Mouse (Mus musculus) intestine, embryonic 16.5 days (tissue): Measurements from ENCODE around the gene Gm6169. TPM values are rescaled to one million over a fixed set of nuclear protein-coding genes. Genes with fewer than 3 reads are reported as not detected.

Experiments used
- ATAC-seq: fragments of 200-750 bp; cut with Nextera tagmentation; 2 replicates; pipeline ENCODE4 v1.8.0; 2017; ENCODE audit warnings: moderate TSS enrichment, moderate library complexity
- H3K27ac ChIP-seq: fragments of 300-500 bp; sonication (generic); 2 replicates; pipeline ENCODE4 v1.5.1; 2014; ENCODE audit warnings: mild to moderate bottlenecking, low read length
- H3K27me3 ChIP-seq: fragments of 300-500 bp; sonication (generic); replicated peaks from 2 replicates; pipeline ENCODE4 v1.6.1; 2014; ENCODE audit warnings: low read length, control low read depth, mixed read lengths; ENCODE audit not compliant: control insufficient read depth, insufficient read depth
- H3K36me3 ChIP-seq: fragments of 300-500 bp; sonication (generic); 2 replicates; pipeline ENCODE4 v1.6.1; 2014; ENCODE audit warnings: low read length, control low read depth; ENCODE audit not compliant: control insufficient read depth, insufficient read depth
- H3K4me1 ChIP-seq: fragments of 300-500 bp; sonication (generic); 2 replicates; pipeline ENCODE4 v1.6.1; 2014; ENCODE audit warnings: low read length, control low read depth, mixed read lengths; ENCODE audit not compliant: control insufficient read depth, insufficient read depth
- H3K4me2 ChIP-seq: fragments of 300-500 bp; sonication (generic); 2 replicates; pipeline ENCODE4 v1.6.1; 2014; ENCODE audit warnings: low read depth, low read length, control low read depth
- H3K4me3 ChIP-seq: fragments of 300-500 bp; sonication (generic); 2 replicates; pipeline ENCODE4 v1.5.1; 2014; ENCODE audit warnings: mild to moderate bottlenecking, low read length
- H3K9ac ChIP-seq: fragments of 300-500 bp; sonication (generic); 2 replicates; pipeline ENCODE4 v1.6.1; 2014; ENCODE audit warnings: low read depth, low read length
- H3K9me3 ChIP-seq: fragments of 300-500 bp; sonication (generic); 2 replicates; pipeline ENCODE4 v1.6.1; 2016; ENCODE audit warnings: low read length, control low read depth; ENCODE audit not compliant: control insufficient read depth
- WGBS: fragments of 180-500 bp; shearing (Covaris S2); extraction: QIAGEN DNeasy Blood & Tissue Kit; methylation state at CpG from one replicate; pipeline ENCODE4 v1.1.7; 2014; 5-methylcytosine and 5-hydroxymethylcytosine counted together
- polyA plus RNA-seq: library from polyadenylated mRNA; unstranded; fragments of >200 nt; fragmentation: Nextera tagmentation; extraction: Ambion mirVana; gene quantifications from 2 replicates; pipeline ENCODE4 v1.2.1, GENCODE M21; 2015

Gm6169 gene
- polyA plus RNA-seq, 1 experiment from 2014 or later = 3.6 TPM

- Histone ChIP-seq H3K9ac (no peak overlapping the region), H3K4me1 (no peaks in the 10 kb centered on the region), H3K27ac (no peak overlapping the region), H3K36me3 (no peaks in the 10 kb centered on the region), H3K27me3 (no peaks in the 10 kb centered on the region), H3K4me2 (no peak overlapping the region), H3K4me3 (no peak overlapping the region), H3K9me3 (no peaks in the 10 kb centered on the region)
- 83% methylated on average over 2 of the region's 2 CpGs for WGBS
- no peak for ATAC-seq
Observed at GRCm38 (mm10) chr13:97063431-97063830, 35.6 kb downstream of the Gm6169 start.

DNA sequence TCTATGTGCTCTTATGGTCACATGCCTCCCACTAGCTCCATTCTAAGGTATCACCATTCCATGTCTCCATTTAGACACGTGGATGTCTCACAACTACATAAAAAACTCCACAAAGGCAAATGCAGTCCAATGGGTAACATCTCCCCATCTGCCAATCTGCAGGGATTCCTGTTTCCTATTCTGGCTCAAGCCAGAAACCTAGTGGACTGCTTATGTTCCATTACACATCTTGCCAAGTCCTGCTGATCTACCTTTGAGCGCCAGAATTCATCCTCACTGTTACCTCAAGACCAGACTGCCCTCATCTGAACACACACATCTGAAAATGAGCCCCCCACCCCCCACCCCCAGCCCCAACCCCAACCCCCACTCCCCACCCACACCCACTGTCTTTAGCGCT is 36.9 kb downstream of the Gm6169 start:
- H3K4me3 ChIP-seq = no peak overlapping the region
- no peaks in the 10 kb centered on the region for H3K27me3 ChIP-seq
- no peak overlapping the region for H3K4me2 ChIP-seq
- H3K9me3 ChIP-seq = no peaks in the 10 kb centered on the region
- no peak overlapping the region for H3K9ac ChIP-seq
- no peaks in the 10 kb centered on the region for H3K36me3 ChIP-seq
- no peak overlapping the region for H3K27ac ChIP-seq
- WGBS = 91% methylated on average over 3 of the region's 3 CpGs
- H3K4me1 ChIP-seq = no peaks in the 10 kb centered on the region
- ATAC-seq = no peak

- ATAC-seq = no peak
- Histone ChIP-seq H3K27me3 (no peaks in the 10 kb centered on the region), H3K4me1 (no peaks in the 10 kb centered on the region), H3K4me2 (no peak overlapping the region), H3K36me3 (no peaks in the 10 kb centered on the region), H3K27ac (no peak overlapping the region), H3K9ac (no peak overlapping the region), H3K4me3 (no peak overlapping the region), H3K9me3 (no peaks in the 10 kb centered on the region)
- WGBS = 64% methylated on average over 3 of the region's 8 CpGs
Observed at GRCm38 (mm10) chr13:97060331-97060730, 38.7 kb downstream of the Gm6169 start.

DNA sequence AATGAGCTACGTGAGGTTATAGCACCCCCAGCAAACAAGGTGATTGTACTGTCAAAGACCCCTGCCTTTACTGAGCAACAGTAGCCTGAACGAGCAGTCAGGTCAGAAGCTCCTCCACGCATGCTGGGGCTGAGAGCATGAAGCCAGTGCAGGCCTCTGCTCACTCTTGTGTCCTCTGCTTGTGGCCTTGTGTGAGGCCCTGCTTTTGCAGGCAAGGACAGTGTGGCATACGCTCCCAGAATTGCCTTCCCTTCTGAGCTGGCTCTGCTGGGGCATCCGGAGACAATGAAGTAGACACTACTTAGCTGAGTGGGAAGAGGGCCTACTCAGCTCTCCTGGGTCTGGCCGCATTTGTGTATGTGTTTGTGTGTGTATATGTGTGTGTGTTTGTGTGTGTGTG is 39.3 kb downstream of the Gm6169 start:
- Histone ChIP-seq H3K27ac (no peak overlapping the region), H3K4me3 (no peak overlapping the region), H3K9me3 (no peaks in the 10 kb centered on the region), H3K9ac (no peak overlapping the region), H3K4me1 (no peaks in the 10 kb centered on the region), H3K36me3 (no peaks in the 10 kb centered on the region), H3K4me2 (no peak overlapping the region), H3K27me3 (no peaks in the 10 kb centered on the region)
- ATAC-seq = no peak
- WGBS = 90% methylated on average over 6 of the region's 6 CpGs

GRCm38 (mm10) chr13:97057817-97058216 is 41.2 kb downstream of the Gm6169 start:
- ATAC-seq = no peak
- 50% methylated on average over 4 of the region's 4 CpGs for WGBS
- Histone ChIP-seq H3K36me3 (no peaks in the 10 kb centered on the region), H3K4me2 (no peak overlapping the region), H3K27me3 (no peaks in the 10 kb centered on the region), H3K4me3 (no peak overlapping the region), H3K27ac (no peak overlapping the region), H3K9ac (no peak overlapping the region), H3K9me3 (no peaks in the 10 kb centered on the region), H3K4me1 (no peaks in the 10 kb centered on the region)

DNA sequence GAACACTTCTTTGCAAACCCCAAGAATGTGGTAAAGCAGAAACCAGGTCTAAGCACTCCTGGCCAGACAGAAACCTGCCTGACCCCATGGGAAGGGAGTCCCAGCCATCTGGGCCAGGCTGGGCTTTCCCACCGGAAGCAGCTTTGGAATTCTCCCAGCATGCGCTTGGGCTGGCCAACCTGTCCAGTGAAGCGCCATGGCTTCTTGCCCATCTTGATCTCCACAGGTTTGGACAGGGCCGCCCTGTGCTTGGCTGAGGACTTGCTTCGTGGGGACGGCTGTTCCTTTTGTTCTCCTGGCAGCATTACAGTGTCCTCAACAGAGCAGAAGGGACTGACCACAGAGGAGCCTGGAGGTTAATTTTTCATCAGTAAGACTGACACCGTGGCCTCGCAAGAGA is 45.2 kb downstream of the Gm6169 start:
- Histone ChIP-seq H3K9ac (no peak overlapping the region), H3K9me3 (no peaks in the 10 kb centered on the region), H3K4me2 (no peak overlapping the region), H3K27me3 (no peaks in the 10 kb centered on the region), H3K4me1 (no peaks in the 10 kb centered on the region), H3K4me3 (no peak overlapping the region), H3K27ac (no peak overlapping the region), H3K36me3 (no peaks in the 10 kb centered on the region)
- WGBS = 84% methylated on average over 8 of the region's 8 CpGs
- no peak for ATAC-seq

GRCm38 (mm10) chr13:97052667-97053066 is 46.4 kb downstream of the Gm6169 start:
- no peak for ATAC-seq

GRCm38 (mm10) chr13:97051158-97051557 is 47.9 kb downstream of the Gm6169 start:
- no peak overlapping the region for H3K4me3 ChIP-seq
- no peak overlapping the region for H3K9ac ChIP-seq
- no peaks in the 10 kb centered on the region for H3K36me3 ChIP-seq
- H3K27me3 ChIP-seq = no peaks in the 10 kb centered on the region
- WGBS = 67% methylated on average over 6 of the region's 6 CpGs
- H3K4me1 ChIP-seq = no peaks in the 10 kb centered on the region
- no peaks in the 10 kb centered on the region for H3K9me3 ChIP-seq
- no peak overlapping the region for H3K4me2 ChIP-seq
- no peak for ATAC-seq
- H3K27ac ChIP-seq = no peak overlapping the region

More at GRCm38 (mm10) chr13:97052667-97053066, 46.4 kb downstream of the Gm6169 start:
- no peaks in the 10 kb centered on the region for H3K36me3 ChIP-seq
- no peaks in the 10 kb centered on the region for H3K9me3 ChIP-seq
- H3K4me1 ChIP-seq = no peaks in the 10 kb centered on the region
- WGBS = 13% methylated on average over 11 of the region's 11 CpGs
- H3K4me3 ChIP-seq = no peak overlapping the region
- H3K27ac ChIP-seq = no peak overlapping the region
- H3K9ac ChIP-seq = no peak overlapping the region
- H3K4me2 ChIP-seq = no peak overlapping the region
- no peaks in the 10 kb centered on the region for H3K27me3 ChIP-seq

Other genes with a start within 250 kb of the Gm6169 start
- gene Gcnt4, start 174.5 kb downstream of the Gm6169 start, polyA plus RNA-seq = 5.9 and 9.1 TPM in 2 replicates
- gene 1700029F12Rik, start 64.9 kb downstream of the Gm6169 start, polyA plus RNA-seq = not detected in 2 replicates
- gene Fam169a, start 32.0 kb downstream of the Gm6169 start, polyA plus RNA-seq = 1.2 and 1.4 TPM in 2 replicates
- gene Gfm2, start 38.7 kb upstream of the Gm6169 start, polyA plus RNA-seq = 37.8 and 41.3 TPM in 2 replicates
- 47.9 and 51.2 TPM in 2 replicates for gene Nsa2, start 38.7 kb upstream of the Gm6169 start, polyA plus RNA-seq
- 142 and 184 TPM in 2 replicates for gene Hexb, start 99.1 kb upstream of the Gm6169 start, polyA plus RNA-seq
- 5.8 and 6.1 TPM in 2 replicates for gene Enc1, start 141.9 kb upstream of the Gm6169 start, polyA plus RNA-seq